Mouse (Mus musculus) bone marrow macrophage, adult 2 months (primary cell): ENCODE measurements around the gene Aldh1l1. TPM values are rescaled to one million over a fixed set of nuclear protein-coding genes. Genes with fewer than 3 reads are reported as not detected.

ENCODE experiments used
- H3K27ac ChIP-seq: 2 replicates; pipeline ENCODE4 v1.5.1; 2012; ENCODE audit warnings: low read depth, low read length; ENCODE audit not compliant: insufficient read depth
- H3K4me1 ChIP-seq: 2 replicates; pipeline ENCODE4 v1.6.1; 2012; ENCODE audit warnings: low read length; ENCODE audit not compliant: control insufficient read depth, insufficient read depth
- H3K4me3 ChIP-seq: 2 replicates; pipeline ENCODE4 v1.5.1; 2012; ENCODE audit warnings: mild to moderate bottlenecking, low read length, moderate library complexity; ENCODE audit not compliant: insufficient read depth
- CTCF ChIP-seq: IDR thresholded peaks from 2 replicates; pipeline ENCODE4 v1.5.1; 2012; ENCODE audit warnings: low read depth, mild to moderate bottlenecking, low read length, moderate library complexity
- POLR2A ChIP-seq: IDR thresholded peaks from 2 replicates; pipeline ENCODE4 v1.6.1; 2012; ENCODE audit warnings: mild to moderate bottlenecking, low read depth, low read length, borderline replicate concordance
- polyA plus RNA-seq: library from polyadenylated mRNA; stranded (reverse); fragments of >200 nt; gene quantifications from 2 replicates; pipeline ENCODE4 v1.2.4, GENCODE M21; 2012; ENCODE audit not compliant: missing spikeins, insufficient read depth, insufficient read length

Gene Aldh1l1
- polyA plus RNA-seq, 1 experiment: 7.8 TPM

DNA sequence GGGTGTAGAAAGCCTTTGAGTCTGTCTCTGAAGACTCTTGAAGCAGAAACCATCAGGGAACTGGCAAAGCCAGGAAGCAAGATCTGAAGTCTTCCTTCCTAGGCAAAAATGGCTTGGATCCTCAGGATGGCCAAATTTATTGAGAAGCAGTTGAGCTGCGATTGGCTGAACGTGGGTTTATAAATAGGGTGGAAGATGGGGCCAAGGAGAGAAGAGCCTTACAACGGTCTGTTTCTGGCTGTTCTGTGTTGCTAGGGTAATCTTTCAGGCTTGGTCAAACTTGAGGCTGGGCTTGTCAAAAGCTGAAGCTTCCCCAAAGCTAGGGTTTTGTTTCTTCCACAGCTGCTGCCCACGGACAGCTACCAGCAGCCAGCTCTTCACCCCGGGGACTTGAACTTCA, 1.4 kb upstream of the Aldh1l1 start:
- H3K4me1 ChIP-seq: no peaks in the 10 kb centered on the region
- H3K27ac ChIP-seq: no peak overlapping the region
- TF ChIP-seq CTCF: no peak
- TF ChIP-seq POLR2A: no peak
- H3K4me3 ChIP-seq: no peak overlapping the region

DNA sequence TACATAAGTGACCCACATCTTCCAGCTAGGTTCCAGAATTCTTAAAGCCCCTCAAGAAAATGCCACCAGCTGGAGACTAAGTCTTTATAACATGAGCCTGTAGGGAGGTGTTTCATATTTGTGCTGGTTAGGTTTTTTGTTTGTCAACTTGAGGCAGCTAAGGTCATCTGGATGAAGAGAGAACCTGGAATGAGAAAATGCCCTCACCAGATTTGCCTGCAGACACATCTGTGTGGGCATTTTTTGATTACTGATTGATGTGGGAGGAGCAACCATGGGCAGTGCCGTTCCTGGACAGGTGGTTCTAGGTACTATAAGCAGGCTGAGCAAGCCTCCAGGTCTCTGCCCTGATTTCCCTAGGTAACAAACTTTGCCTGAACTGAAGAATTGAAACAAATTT, 1.3 kb downstream of the Aldh1l1 start:
- TF ChIP-seq POLR2A (no peak), CTCF (no peak)
- Histone ChIP-seq H3K27ac (no peak overlapping the region), H3K4me1 (no peaks in the 10 kb centered on the region), H3K4me3 (no peak overlapping the region)

- H3K27ac ChIP-seq: no peak overlapping the region
- H3K4me3 ChIP-seq: no peak overlapping the region
- no peaks in the 10 kb centered on the region; the same call in 1 of the 2 replicates for H3K4me1 ChIP-seq
- no peak for TF ChIP-seq CTCF
- no peak for TF ChIP-seq POLR2A
These were observed 3.3 kb downstream of the Aldh1l1 start for GRCm38 (mm10) chr6:90489532-90489931.

DNA sequence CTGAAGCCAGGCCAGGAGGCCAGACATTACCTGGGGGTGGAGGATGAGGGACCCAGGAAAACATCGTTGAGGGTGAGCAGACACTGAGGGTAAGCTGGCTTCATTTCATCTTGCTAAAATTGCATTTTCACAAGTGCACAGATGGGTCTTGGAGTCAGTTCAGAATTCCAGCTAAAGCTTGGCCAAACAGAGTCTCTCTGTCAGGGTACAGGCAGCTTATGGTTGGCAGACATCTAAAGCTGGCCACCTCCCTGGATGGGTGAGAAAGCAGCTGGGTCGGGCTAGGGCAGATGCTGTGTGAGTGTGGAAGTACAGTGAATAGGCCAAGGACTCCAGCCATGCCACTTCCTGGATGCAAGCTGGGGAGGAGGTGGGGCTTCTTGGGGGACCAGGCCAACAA, 4.7 kb downstream of the Aldh1l1 start:
- Histone ChIP-seq H3K4me1 (no peaks in the 10 kb centered on the region; the same call in 1 of the 2 replicates), H3K27ac (no peak overlapping the region)
- TF ChIP-seq CTCF (no peak), POLR2A (no peak)

GRCm38 (mm10) chr6:90491956-90492744, 5.9 kb downstream of the Aldh1l1 start:
- H3K27ac ChIP-seq: no peak overlapping the region
- no peak for TF ChIP-seq CTCF
- no peak for TF ChIP-seq POLR2A
- H3K4me3 ChIP-seq: no peak overlapping the region
- peaks cover 3% of the 10 kb centered on the region; the same call in 1 of the 2 replicates for H3K4me1 ChIP-seq

More for the DNA sequence above, 4.7 kb downstream of the Aldh1l1 start:
- no peak overlapping the region for H3K4me3 ChIP-seq

DNA sequence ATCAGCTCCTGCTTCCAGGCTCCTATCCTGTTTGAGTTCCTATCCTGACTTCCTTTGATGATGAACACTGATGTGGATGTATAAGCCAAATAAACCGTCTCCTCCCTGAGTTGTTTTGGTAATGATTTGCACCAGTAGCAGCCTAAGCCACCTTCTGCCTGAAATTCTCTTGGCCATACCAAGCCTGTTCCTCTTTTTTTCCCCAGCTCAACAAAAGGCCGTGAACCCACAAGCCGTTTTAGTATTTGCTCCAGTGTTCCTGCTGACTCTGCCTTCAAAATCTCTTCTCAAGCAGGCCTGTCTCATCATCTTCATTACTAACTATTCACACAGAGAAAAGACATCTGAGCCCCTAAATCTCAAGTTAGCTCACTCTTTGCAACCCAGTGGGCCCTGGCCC, 7.9 kb downstream of the Aldh1l1 start:
- TF ChIP-seq POLR2A (no peak), CTCF (no peak)
- peaks cover 3% of the 10 kb centered on the region; the same call in 1 of the 2 replicates for H3K4me1 ChIP-seq
- H3K27ac ChIP-seq: no peak overlapping the region
- no peak overlapping the region for H3K4me3 ChIP-seq

- no peak for TF ChIP-seq CTCF
- Histone ChIP-seq H3K4me3 (no peak overlapping the region), H3K27ac (no peak overlapping the region), H3K4me1 (peaks cover 3% of the 10 kb centered on the region; the same call in 1 of the 2 replicates)
These were observed 8.3 kb downstream of the Aldh1l1 start for GRCm38 (mm10) chr6:90494566-90494965.

DNA sequence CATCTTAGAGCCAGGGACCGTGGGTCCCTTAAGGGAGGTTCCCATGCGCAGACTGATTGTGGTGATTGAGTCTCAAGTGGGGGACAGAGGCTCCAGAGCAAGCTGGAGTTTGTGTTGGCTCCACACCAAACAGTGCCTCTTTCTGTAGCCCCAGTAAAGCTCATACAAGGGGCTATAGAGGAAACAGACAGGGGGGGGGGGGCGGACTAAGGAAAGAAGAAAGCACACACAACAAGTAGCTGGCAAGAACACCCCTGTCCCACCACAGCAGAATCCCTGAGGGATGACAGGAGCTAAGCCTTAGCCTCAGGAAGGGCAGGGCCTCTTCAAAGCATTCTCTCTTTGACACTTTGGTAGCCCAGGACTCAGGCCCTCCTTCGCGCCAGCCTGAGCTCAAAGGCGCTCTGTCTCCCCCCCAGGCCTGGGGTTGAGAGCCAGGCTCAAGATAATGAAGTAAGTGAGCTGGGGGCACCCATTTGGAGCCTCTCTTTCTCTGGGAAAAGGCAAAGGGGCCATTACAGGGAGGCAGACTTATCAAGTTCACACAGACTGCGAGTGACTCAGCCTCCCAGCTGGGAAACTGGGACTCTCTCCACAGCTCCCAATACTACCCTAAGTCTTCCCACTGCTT, 9.2 kb downstream of the Aldh1l1 start:
- TF ChIP-seq CTCF: no peak
- TF ChIP-seq POLR2A: no peak
- Histone ChIP-seq H3K4me1 (peaks cover 3% of the 10 kb centered on the region; the same call in 1 of the 2 replicates), H3K27ac (no peak overlapping the region), H3K4me3 (no peak overlapping the region)

- Histone ChIP-seq H3K4me3 (no peak overlapping the region), H3K27ac (no peak overlapping the region), H3K4me1 (peaks cover 3% of the 10 kb centered on the region; the same call in 1 of the 2 replicates)
- TF ChIP-seq POLR2A (no peak), CTCF (no peak)
These were observed 10.0 kb downstream of the Aldh1l1 start for GRCm38 (mm10) chr6:90496217-90496616.

DNA sequence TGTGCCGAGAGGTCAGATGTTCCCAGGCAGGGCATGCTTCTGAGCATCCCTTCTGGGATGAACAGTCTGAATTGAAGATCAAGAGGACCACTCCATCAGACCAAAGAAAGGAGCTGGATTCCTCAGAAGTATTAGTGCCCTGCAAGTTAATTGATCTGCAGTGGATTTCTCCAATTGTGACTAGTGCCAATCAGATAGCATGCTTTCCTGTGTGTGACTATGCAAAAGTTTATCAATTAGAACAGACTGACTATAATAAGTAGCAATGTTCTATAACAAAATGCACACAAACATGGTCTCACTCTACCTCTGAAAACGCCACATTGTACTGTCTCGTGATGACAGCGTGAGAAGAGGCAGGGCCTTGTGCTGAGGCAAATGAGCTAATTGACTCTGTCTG, 13.3 kb downstream of the Aldh1l1 start:
- TF ChIP-seq POLR2A (no peak), CTCF (no peak)
- H3K4me1 ChIP-seq: peaks cover 3% of the 10 kb centered on the region; the same call in 1 of the 2 replicates
- no peak overlapping the region for H3K4me3 ChIP-seq
- H3K27ac ChIP-seq: no peak overlapping the region
